Mouse (Mus musculus): ENCODE results near the gene Adgra1.

DNA sequence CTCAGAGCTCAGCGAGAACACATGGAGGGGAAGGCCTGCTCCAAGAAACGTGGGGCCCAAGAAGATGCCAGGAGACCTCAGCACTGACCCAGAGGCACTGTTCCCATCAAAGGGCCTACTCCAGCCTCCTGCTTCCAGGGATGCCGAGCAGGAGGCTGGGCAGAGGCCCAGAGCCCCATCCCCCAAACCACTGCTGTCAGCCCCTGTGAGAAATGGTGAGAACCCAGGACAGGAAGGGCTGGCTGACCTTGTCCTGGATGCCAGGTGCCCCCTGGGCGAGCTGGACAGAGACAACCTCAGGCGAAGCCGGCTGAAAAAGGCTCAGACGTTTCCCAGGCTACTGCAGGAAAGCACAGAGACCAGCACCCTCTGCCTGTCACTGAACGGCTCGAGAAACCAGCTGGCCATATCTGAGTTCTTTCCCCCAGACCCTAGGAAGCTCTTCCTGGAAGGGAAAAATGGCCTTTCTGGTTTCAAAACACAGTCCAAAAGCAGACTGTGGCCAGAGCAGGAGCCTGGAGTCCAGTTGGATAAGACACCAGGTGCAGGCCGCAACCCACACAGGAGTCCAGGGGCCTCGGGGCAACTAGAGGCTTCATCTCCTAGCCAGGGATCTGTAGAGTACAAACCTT lies 76.3 kb downstream of the Adgra1 start:
- no peak for TF ChIP-seq POLR2A (IDR thresholded peaks at IDR 0.05; ENCODE audit: borderline replicate concordance, insufficient read depth, low read length)
- no peak for TF ChIP-seq CTCF (IDR thresholded peaks at IDR 0.05; ENCODE audit: borderline replicate concordance, insufficient read depth, low read depth, low read length)

Data from cerebellum, adult 2 months (tissue).